12 mouse cellular contexts compared by ENCODE assay signal in genomic region chr16:44253797-44254634, GRCm38 (mm10).
DNase-seq lines count a peak whose midpoint lies in the region; ATAC-seq and TF ChIP-seq lines count a peak whose summit lies in the region.
"Had no signal": no experiment of that assay in that cellular context is flagged by ENCODE, and none has a peak within 500 bp of the region (broad histone marks: within the 10 kb centered on the region; RNA-seq: fewer than 3 reads in every experiment).

No protein-coding gene starts in this region.

- no peaks in the 10 kb centered on the region for H3K4me1 ChIP-seq in liver, embryonic 11.5 days (replicated peaks; ENCODE audit: control insufficient read depth, insufficient read depth, low read length)
- H3K4me1 ChIP-seq: embryonic facial prominence, embryonic 13.5 days; hindbrain, embryonic 15.5 days had no signal

- no peaks in the 10 kb centered on the region for H3K9me3 ChIP-seq in liver, embryonic 11.5 days (ENCODE audit: control insufficient read depth, low read length)
- H3K9me3 ChIP-seq: embryonic facial prominence, embryonic 13.5 days; hindbrain, embryonic 15.5 days had no signal

- H3K27ac ChIP-seq in layer of hippocampus, adult 2 months = peak overlapping the region; percentile 77; the same call in 1 of the 2 replicates
- no peak overlapping the region for H3K27ac ChIP-seq in liver, embryonic 11.5 days (ENCODE audit: low read depth, low read length)
- H3K27ac ChIP-seq: embryonic facial prominence, embryonic 13.5 days; heart, adult 2 months; hindbrain, embryonic 15.5 days had no signal

- peak; percentile 51 for DNase-seq in cerebellum, adult 11-12 months
- DNase-seq in cerebellum, postnatal 4 days (ENCODE audit: low spot score in 2 of 2) = no peak
- DNase-seq in layer of hippocampus, adult 2 months (ENCODE audit: low spot score in 2 of 2) = no peak
- DNase-seq in layer of hippocampus, adult 11-12 months (ENCODE audit: low spot score) = no peak
- peak; percentile 8 for DNase-seq in brain, embryonic 14.5 days (ENCODE audit: low read depth)
- DNase-seq in cerebellum, postnatal 25 days = peak; percentile 42 to 44
- no peak for DNase-seq in liver, embryonic 11.5 days (ENCODE audit: low spot score)
- DNase-seq in MN1 (ENCODE audit: low spot score) = no peak
- DNase-seq: thymus, adult 18-20 months had no signal

- TF ChIP-seq POLR2A in brain, embryonic 14.5 days (IDR thresholded peaks at IDR 0.05; ENCODE audit: borderline replicate concordance, extremely low read depth, insufficient read depth, insufficient read length, poor library complexity, severe bottlenecking) = no peak

- no peak for TF ChIP-seq CTCF in layer of hippocampus, adult 2 months (conservative IDR thresholded peaks at IDR 0.05)
- no peak for TF ChIP-seq CTCF in brain, embryonic 14.5 days (IDR thresholded peaks at IDR 0.05; ENCODE audit: borderline replicate concordance, extremely low read depth, insufficient read depth, insufficient read length)

- no peak for ATAC-seq in liver, embryonic 11.5 days (replicated peaks; ENCODE audit: low FRiP score)

- no peak overlapping the region for H3K4me3 ChIP-seq in layer of hippocampus, adult 2 months
- no peak overlapping the region for H3K4me3 ChIP-seq in liver, embryonic 11.5 days (ENCODE audit: low read depth, low read length)
- H3K4me3 ChIP-seq: embryonic facial prominence, embryonic 13.5 days; heart, adult 2 months; hindbrain, embryonic 15.5 days had no signal

- H3K9ac ChIP-seq in liver, embryonic 11.5 days (ENCODE audit: low read depth, low read length) = no peak overlapping the region
- H3K9ac ChIP-seq: embryonic facial prominence, embryonic 13.5 days; hindbrain, embryonic 15.5 days had no signal

- no peaks in the 10 kb centered on the region for H3K36me3 ChIP-seq in liver, embryonic 11.5 days (ENCODE audit: control insufficient read depth, insufficient read depth, low read length)
- H3K36me3 ChIP-seq: embryonic facial prominence, embryonic 13.5 days; hindbrain, embryonic 15.5 days had no signal

- H3K4me2 ChIP-seq in liver, embryonic 11.5 days = no peak overlapping the region
- H3K4me2 ChIP-seq: embryonic facial prominence, embryonic 13.5 days; hindbrain, embryonic 15.5 days had no signal

- no peaks in the 10 kb centered on the region; the same call in 1 of the 2 replicates for H3K27me3 ChIP-seq in liver, embryonic 11.5 days (replicated peaks; ENCODE audit: control insufficient read depth, insufficient read depth, low read length)
- H3K27me3 ChIP-seq: embryonic facial prominence, embryonic 13.5 days; hindbrain, embryonic 15.5 days had no signal

- WGBS in liver, embryonic 11.5 days = 70% methylated on average over 7 of the region's 7 CpGs

Comparison
In these comparisons a context has a peak if more than half of its experiments do, and no peak if none do; other contexts are left out.
1. DNase-seq: peak in cerebellum, adult 11-12 months (single experiment), brain, embryonic 14.5 days (single experiment) and cerebellum, postnatal 25 days (2 of 2); none in cerebellum, postnatal 4 days (0 of 2), layer of hippocampus, adult 2 months (0 of 2), layer of hippocampus, adult 11-12 months (single experiment), liver, embryonic 11.5 days (single experiment) and MN1 (single experiment).